Mouse (Mus musculus) WW6 (cell line): Measurements from ENCODE around the gene Tex47.

ENCODE experiments used
- DNase-seq: peaks from one replicate; pipeline ENCODE4 v3.0.0-alpha.2; 2013; ENCODE audit warnings: low read depth, low spot score

Tex47 gene

DNA sequence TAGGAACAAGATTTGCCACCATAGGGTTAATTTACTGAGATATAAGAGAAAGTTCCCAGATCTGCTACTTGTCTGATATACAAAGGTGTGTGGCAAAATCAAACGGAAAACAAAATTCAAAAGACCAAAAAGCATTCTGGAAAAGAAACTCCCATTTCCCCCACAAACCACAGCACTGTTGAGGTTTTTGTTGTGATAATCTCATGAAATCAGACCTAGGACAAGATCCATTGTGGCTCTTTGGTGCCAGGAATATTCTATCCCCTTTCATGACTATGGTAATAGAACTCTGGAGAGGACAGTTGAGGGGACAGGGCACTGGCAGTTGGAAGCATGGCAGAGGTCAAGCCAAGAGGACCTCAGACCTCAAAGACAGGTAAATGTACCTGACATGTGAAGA lies at the start of gene Tex47:
Gene Tex47 (plus strand): TSS at position 301 of the 400 bp plus-strand sequence.
- DNase-seq, result no peak

DNA sequence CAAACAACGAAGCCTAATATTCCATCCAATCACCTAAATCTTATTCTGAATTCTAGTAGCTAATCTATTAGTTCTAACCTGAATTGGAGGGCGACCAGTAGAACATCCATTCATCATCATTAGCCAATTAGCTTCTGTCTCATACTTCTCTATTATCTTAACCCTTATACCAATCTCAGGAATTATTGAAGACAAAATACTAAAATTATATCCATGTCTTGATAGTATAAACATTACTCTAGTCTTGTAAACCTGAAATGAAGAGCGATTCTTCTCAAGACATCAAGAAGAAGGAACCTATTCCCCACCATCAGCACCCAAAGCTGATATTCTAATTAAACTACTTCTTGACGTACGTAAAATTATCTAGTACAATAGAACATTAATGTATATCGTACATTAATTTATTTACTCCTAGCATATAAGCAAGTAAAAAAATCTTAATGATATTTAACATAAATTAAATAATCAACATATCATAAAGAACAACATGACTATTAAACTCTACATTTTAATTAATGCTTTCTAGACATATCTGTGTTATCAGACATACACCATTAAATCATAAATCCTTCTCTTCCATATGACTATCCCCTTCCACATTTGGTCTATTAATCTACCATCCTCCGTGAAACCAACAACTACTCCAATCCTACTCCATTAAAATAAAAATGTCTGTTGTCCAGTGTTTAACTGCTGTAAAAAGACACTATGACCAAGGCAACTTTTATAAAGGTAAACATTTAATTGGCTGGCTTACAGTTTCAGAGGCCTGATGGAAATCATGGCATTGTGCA lies 27.1 kb upstream of the Tex47 start:
- no peak for DNase-seq

DNA sequence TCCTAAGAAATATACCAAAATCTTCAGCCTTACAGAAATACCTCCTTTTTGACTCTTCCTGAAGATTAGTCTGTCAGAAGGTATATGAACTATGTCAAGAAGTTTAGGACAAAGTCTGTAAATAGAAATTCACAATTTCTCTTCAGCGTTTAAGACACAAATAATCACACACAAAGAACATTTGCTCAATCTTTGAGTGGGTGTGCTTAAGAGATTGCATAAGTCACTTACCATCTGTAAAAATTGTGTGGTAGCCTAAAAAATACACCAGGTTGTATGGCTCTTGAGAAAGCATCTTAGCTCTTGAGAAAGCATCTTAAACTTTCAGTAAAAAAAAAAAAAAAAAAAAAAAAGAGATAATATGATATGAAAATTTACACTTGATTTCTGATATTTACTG lies 19.6 kb upstream of the Tex47 start:
- no peak for DNase-seq

DNA sequence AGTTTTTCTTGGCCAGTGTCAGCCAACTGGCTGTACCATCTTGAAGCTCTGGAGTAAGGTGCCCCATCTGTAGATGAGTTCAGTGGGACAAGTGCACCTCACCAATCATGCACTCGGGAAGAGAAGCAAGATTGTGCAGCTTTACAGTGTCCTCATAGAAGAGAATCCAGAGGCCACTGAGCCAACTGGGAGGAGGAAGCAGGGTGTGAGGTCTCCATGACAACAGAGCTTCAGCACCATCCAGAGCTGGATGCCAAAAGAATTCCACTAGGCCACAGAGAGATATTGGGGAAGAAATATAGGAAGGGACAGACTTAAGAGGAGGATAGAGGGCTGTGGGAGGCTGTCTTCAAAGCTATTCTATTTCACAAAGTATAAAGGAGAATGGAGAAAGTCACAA lies 950 bp upstream of the Tex47 start:
- no peak for DNase-seq

DNA sequence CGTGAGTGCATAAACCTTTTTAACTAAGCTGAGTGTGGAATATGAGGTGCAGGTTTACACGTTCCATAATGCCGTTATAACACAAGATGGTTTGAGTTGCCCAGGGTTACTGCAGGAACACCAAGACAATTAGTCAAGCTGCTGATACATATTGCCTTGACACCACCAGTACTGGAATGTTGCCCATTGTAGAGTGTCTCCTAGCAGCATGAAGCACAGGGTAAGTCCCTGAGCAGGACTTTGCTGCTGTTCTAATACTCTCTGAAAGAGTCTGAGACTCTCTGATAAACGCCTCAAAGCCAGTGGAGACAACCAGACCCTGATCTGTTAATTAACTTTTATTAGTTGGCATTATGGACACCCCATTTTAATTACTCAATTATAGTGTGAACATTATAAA lies 21.7 kb downstream of the Tex47 start:
- no peak for DNase-seq

DNA sequence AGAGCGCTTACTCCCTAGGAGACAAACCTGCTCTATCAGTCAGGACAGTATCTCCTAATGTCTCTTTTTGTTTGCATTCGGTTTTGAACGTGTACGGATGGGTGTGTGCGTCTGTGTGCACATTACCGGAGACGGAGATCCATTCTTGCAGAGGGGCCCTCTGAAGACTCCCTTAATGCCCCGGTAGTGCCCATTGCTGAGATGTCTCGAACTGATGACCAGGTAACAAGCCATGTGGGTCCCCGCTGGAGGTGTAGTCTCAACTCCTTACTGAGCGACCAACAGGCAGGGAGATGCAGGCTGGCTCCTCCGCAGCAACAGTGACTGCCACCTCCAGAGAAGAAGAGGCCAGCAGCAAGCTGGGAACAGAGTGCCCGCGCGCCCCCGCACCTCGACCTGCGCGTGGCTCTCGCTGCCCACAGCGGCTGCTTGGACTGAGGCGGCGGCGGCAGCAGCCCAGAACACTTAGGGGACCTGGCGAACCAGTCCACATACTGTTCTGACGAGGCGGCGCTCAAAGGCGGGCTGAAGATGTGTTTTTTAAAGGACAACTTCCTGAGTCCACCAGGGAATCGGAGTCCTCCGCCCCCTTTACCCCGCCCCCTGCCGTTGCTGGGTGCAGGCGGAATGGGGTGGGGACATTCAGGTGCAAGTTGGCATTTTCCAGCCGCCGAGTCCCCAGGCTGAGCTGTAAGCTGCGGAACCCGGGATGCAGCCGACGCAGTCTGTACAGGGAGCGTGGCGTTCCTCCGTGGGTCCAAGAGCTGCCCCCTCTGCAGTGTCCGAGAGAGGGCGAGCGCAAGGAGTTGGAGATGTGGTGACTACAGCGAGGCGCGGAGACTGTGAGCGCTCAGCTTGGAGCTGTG lies 40.5 kb downstream of the Tex47 start, which contains the start of gene Zfp804b:
Gene Zfp804b (minus strand): TSS at position 612 of the 866 bp plus-strand sequence.
- peak; percentile 20 for DNase-seq

DNA sequence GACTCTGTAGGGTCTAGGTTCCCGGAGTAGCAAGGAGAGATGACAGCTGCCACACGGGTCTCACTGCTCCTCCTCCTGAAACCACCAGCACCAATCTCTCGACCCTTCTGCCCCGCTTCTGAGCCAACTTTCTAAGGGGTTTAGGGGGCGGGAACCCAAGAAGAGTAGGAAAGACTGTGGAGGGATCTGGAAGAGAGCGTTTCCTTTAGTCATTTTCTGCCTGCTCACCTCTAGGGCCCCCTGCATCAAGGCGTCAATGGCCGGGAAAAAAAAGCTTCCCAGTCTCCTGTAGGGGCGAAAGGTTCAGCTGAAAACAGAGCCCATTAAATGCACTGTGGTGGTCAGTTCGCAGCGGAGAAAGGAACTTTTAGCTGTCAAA lies 41.1 kb downstream of the Tex47 start:
- DNase-seq, result no peak
